Mouse (Mus musculus): ENCODE results near the gene Loxl3.

DNA sequence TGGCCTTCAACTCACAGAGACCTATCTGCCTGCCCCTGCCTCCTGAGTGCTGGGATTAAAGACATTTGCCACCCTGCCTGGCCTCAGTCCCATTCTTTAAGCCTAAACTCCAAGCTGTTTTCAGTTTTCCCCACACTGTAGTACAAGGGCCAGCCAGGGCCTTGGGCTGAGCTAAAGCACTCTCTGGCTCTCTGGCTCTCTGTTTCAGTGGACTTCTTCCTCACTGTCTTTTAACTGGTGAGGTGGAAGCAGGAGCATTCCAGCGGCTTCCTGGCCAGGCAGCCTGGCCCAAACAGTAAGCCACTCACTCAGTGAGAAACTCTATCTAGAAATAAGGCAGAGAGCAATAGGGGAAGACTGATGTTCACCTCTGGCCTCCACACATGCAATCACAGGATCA lies 40.3 kb upstream of the Loxl3 start:
- TF ChIP-seq CTCF (conservative IDR thresholded peaks at IDR 0.05; ENCODE audit: insufficient read depth, insufficient read length, low read depth, low read length) (no peak), POLR2A (IDR thresholded peaks at IDR 0.05; ENCODE audit: low read depth, low read length) (no peak)

Data from kidney, adult 2 months (tissue).